Mouse (Mus musculus) kidney, postnatal 36 days (tissue): ENCODE data around the gene Prkn.

Experiments used
- DNase-seq, 2 experiments: peaks; one replicate each; pipeline ENCODE4 v3.0.0; 2021 to 2022; ENCODE audit warnings: mixed read lengths in 2 of 2

Gene Prkn

DNA sequence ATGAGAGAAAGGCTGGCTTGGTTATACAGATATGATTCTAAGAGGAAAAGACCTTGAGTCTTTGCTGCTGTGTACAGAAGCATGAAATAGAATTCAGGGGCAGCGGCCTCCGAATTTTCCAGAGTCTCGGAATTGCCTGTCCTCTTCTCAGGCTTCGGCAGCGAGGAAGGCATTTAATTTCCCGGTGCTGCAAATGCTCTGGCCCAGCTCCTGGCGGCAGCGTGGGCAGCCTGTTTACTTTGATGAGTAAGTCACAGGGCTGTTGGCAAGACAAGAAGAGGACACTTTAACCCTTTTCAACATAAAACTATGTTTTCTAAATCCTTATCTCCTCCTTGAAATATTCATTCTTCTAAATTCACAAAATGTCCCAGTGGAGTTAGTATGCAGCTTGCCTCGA, 462.9 kb downstream of the Prkn start:
- peak in 1 of 2 experiments; percentile 5 for DNase-seq

DNA sequence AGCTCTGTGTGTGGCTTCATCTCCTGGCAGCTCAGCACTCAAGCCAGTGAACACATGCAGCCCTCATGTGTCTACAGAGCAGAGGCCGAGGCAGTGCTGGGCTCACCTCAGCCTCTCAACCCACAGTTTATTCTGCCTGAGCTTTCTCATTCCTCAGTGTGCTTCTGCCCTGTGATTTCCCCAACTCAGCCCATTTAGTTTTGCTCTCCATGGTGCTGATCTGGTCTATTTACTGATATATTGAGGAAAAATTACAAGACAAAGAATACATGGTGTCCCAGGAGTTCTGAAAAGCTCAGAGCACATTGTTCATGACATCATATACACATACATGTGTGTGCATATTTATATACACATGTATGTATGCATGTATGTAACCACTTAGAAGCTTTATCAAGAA, 469.7 kb downstream of the Prkn start:
- no peak for DNase-seq

DNA sequence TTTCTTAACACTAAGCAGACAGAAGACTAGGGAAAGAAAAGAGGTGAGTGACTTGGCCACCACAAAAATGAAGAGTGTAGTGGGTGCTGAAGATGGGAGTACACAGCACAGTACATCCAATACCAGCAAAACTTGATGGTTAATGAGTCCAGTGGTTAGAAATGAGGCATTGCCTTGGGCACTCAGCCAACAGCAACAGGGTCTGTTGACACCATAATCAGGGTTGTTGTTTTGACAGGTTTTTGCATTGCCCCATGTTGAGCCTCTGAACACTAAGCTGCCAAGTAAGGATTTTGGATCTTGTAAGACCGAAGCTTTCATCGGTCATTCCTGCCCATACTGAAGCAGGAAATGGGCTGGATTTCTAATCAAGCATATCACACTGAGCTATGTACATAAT, 474.0 kb downstream of the Prkn start:
- no peak for DNase-seq

DNA sequence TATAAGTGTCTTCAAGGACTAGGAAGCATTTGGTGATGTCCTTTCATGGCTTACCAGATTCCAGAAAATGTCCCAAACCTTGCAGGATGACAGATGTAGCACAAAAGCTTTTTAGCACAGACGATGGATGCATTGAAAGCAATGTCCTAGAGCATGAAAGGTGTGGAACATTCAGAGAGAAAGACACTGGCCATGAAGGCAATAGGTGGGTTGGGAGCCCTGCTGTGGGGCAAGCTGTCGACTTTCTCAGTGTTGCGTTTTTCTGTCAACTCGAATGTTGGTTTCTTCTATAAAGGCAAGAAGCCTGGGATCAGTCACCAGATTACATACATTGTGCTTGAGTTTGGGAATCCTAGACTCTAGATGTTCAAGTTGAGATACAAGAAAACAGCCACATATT, 475.5 kb downstream of the Prkn start:
- DNase-seq = no peak

DNA sequence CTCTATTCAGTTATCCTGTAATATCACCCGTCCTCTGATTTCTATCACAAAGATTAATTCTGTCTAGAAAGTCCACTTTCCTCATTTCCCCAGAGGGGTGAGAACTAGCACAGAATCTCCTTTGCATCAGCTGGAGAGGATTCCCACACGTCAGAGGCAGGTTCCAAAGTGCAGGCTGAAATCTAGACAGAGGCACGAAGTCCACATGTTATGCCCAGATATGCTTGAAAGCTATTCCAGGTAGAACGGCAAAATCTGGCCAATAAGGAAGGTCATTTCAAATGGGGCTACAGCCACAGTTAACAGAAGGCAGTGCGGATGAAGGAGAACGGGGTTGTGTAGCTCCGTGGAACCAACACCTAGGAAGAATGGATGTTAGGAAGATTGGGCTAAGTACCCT, 478.8 kb downstream of the Prkn start:
- peak; percentile 12 to 21 for DNase-seq

DNA sequence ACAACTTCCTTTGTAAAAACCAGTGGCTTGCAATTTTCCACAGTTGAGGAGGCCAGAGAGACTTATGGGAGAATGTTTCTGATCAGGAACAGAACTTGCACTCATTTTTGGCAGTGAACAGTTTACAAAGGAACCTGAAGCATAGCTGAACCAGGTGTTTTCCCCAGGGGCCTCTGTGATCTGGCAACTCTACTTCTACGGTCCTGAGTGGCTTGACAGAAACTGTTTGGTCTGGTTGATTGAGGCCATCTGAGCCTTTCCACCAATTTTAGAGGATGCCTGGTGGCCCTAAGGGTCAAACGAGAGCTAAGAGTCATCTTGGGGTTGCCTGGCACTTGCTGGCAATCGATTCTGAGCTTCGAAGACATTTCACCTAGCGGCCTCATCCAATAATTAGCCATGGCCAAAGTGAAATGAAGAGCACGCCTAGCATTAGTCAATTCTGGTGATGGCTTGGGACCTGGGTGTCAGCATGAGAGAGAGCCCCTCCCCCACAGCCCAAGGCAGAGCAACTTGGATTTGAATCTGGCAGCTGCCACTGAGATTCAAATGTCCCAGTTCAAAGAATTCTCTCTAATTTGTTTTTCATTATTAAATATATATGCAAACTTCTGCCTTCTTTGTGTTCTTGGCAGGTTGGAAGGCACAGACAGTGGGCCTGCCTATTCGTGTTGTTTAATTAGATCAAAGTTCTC, 479.6 kb downstream of the Prkn start:
- DNase-seq = peak in 1 of 2 experiments; percentile 6

DNA sequence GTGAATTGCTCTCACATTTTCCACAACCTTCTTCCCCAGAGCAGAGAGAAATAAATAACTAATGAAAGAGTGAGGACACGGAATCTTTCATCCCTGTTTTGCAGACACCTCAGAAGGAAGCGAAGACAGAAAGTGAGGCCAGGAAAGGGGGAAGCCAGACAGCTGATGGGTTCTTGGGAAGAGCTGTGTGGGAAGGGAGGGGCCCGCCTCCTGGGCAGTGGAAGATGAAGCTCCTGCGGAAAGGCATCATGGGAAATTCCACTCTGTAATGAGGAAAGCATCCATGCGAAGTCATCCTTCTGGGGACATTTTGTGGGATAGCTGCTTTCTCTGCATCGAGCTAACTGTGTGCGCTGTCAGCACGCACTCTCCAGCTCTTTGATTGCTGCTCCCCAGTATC, 491.9 kb downstream of the Prkn start:
- DNase-seq = no peak

DNA sequence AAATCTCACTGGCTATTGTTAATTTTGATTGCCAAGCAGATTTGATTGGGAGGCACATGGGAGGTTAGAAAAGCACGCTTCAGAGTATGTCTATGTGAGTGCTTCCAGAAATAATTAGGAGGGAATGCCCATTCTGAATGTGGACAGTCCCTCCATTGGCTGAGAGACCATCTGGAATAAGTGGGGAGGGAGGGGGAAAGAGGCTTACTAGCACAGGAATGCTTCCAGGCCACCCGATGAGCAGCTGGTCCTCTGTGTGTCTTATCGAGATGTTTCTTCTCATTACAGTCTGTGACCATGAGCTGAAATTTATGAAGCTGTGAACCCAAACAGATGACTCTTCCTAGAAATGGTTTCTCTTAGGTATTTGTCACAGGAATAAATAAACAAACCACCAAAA, 493.6 kb downstream of the Prkn start:
- DNase-seq = no peak

DNA sequence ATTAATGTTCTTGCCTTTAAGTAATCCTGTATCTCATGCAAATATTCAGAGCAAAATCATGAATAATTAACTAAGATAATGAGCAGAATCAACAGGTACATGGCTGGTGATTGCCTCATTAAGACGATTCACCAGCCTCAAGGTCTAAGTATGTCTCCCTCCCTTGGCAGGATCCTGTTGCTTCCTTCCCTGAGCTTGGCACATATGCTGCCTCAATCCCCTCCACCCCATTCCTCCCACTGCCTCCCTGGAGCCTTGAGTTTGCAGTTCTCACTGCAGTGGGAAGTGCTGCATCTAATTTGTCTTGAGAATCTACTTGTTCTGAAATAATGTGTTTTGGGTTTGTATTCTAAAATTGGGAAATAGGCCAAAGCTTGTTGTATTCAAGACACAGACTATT, 496.0 kb downstream of the Prkn start:
- no peak for DNase-seq

DNA sequence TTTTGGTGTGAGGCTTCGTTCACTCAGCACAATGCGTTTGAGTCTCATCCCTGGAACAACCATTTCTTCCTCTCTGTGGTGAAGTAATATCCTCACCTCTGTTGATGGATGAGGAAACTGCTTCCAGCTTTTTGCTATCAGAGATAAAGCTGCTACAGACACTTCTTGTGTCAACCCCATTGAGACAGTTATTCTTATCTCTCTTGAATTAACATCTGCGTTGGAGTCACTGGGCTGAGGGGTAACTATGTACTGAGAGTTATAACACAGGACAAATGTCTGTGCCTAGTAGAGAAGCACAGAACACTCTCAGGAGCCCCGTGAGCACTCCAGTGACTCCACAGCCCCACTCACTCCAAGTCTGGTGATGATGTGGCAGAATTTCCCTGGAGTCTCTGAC, 500.2 kb downstream of the Prkn start:
- DNase-seq = no peak

DNA sequence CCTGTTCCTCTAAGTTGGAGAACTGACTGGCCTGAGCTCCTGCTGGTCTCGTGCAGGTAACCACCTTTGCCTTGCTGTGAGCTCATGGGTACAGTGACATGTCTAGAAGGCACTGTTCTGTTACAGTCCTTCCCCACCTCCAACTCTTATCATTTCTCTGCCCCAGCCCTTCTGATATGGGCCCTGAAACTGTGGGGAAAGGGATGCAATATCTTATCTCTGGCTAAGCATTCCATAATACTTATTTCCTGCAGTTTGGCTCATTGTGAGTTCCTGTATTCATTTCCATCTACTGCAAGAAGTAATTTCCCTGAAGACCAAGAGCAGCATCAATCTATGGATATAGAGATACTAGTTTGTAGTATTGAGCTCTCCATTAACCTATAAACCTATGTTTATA, 506.1 kb downstream of the Prkn start:
- DNase-seq = no peak

DNA sequence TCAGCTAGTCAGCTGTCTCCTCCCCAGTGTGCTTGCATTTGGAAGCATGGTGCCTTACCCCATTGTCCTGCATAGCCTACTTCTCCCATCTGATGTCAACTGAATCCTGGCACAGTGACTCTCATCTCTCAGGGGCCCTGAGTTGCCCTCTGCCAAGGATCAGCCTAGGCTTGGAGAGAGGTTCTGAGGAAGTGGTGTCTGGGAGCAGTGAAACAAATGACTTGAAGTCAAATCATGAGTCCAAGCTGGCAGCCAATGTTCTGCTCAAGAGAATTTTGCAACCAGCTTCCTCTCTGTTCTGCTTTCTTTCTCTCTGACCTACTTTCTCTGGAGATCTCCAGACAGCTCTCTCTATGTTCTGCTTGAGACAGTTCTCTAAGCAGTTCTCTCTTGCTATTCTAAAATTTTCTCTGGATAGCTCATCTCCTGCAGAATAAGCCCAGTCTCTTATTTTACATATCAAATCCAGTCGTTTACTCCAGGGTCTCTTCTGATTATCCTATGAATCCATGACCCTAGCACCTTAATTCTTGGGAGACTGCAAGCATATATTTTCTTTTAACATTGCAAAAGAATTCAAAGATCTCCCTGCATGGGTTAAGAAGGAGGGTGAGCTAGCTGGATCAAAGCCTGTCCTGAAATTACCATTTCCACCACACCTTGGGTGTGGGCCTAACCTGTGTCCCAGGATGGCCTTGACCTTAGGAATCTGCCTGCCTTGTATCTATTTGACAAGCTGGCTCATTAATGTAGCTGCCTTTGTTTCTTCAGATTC, 512.8 kb downstream of the Prkn start:
- DNase-seq = no peak

DNA sequence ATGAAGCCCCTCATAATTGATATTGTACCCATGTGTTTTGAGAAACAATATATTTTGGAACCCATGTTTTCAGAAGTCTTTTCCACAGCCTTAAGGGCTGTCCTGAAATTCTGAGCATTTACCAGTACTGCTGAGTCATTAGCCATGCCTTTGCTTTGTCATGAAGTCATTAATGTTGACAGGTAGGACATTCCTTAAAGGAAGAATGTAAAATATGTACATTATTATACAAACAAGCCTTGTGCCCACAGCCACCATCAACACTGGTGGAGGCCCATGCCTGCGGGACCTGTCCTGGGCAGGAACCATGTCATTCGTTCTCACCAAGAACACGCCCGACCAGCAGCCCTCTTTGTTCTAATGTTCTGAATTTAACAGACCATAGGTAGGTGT, 513.4 kb downstream of the Prkn start:
- DNase-seq = no peak

DNA sequence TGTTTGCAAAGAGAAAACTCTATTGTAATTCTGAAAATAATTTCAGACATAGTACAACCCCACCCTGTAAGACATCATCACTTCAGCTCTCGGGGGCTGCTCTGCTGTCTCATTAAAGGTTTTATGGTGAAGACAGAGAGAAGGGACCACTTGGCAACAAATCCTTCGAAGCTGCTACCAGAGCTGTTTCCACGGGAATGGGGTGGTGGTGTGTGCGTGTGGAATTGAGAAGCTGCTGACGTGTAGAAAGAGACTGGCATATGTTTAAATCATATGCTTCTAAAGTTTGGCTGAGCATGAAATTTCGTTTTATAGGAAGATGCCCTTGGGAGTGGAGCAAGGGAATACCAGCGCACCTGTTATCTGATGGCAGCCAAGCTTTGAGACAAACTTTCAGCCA, 514.2 kb downstream of the Prkn start:
- DNase-seq = no peak

DNA sequence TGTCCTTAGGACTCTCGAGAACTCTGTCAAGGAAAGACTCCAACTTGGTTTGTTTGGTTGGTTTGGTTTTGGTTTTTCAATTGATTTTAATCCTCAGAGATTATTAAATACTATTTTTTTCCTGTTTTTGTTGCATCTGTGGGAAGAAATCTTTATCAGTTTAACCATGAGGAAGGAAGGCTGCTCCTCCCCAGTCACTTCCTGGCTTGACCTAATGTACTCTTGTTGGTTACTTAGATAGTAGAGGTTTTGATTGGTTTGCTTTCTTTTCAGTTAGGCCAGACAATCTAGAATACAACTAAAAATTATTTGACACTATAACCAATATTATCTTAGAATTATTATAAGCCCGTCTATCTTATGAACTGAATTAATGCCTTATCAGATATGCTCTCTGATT, 535.3 kb downstream of the Prkn start:
- DNase-seq = no peak

DNA sequence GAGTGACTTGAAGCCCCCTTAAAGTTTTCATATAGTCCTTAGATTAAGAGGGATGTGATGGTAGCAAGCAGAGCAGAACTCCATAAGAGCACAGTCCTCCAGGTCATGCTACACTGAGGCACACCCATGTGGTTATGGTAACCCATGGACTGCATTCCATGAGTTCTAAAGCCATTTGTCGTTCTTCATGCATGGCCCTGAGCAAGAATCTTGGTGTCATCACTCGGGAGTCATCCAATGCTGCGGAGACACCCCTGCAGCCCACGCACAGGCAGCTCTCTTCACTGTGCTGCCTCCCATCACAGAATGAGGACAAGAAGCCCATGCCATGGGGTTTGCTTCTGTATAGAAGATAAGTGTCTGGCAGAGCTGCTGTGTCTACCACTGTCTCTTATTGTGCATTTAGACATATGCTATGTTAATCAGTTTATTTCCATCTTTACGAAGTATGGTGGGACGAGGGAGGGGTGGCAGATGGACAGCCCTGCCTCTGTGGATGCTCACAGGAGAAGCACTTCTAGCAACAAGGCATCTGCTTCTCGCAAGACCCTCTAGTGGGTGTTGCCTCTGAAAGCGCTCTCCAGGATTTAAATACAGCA, 543.3 kb downstream of the Prkn start:
- no peak for DNase-seq

DNA sequence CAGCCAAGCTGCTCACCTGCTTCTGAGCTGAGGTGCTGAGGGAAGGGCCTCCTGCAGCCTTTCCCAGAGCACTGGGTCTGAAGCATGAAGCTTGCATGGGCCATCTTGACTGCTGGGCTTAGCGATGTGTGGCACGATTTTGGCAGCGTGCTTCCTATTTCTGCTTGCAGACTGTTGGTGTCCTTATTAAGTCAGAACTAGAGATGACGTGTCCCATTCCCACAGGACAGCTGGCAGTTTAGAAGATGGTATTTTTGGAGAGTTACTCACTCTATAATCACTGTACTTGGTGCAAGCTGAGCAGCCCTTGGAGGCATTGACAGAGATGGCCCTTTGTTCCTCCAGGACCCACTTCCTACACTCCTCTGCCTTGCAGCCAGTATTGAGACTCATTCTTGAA, 545.1 kb downstream of the Prkn start:
- no peak for DNase-seq

DNA sequence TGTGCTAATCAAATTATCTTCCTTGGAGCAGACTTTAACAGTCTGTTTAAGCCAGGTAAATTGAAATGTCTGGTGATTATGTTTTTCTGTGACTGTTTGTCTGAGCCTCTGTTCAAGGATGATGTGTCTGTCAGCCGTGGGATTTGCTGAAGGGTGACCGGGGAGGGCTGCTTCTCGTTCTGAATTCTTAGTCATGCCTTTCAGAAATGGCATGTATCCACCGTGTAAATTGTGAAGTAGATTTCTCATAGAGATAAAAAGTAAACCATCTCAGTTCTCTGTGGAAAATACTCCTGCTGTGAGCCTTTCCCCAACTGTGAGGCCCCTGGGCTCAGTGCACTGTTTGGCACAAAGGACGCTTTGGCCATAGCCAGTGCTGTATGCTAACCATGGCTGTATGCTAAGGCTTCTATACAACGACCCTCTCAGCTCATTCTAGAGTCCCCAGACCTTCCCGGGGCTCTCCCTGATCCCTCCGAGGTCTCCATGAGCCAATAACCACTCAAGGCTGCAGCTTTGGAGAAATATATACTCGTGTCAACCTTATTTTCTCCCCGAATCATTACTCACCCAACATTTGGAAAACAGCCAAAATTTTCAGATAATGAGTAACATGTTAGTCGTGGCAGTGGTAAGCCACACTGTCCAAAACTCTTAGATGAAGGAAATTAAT, 552.6 kb downstream of the Prkn start:
- DNase-seq = peak; percentile 2 to 11

DNA sequence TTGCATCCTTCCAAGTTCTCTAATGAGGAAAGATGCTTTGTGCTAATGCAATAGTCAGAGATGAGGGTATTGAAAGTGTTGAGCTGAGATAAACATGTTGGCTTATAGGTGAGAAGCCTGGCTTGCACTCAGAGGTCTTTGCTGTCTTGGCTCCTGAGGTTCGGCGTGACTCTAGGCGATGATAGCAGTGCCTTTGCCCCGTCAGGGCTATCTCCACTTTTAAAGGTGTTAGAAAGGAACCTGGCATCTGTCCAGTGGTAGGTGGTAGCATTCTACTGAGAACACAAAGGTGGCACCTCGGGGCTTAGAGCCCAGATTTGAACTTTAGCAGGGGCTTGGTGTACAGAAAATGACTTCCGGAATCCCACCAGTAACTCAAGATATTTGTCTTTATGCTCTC, 554.4 kb downstream of the Prkn start:
- DNase-seq = no peak

DNA sequence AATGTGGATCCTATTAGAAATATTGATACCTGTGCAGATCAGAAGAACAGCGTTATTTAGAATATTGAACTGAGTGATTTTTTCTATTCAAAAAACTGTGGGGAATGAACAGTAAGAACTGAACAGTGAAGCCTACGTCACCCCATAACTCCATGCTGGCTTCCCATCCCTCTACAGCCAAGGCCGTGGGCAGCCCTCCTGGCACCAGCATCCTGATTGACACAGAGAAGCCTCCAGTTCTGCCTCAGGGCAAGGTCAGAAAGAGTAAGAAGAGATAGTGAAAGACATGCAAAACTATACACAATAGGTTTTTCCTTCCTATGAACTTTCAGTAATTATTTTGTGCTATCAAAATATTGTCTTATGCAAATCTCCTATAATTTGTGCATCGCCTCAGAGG, 557.5 kb downstream of the Prkn start:
- DNase-seq = no peak

DNA sequence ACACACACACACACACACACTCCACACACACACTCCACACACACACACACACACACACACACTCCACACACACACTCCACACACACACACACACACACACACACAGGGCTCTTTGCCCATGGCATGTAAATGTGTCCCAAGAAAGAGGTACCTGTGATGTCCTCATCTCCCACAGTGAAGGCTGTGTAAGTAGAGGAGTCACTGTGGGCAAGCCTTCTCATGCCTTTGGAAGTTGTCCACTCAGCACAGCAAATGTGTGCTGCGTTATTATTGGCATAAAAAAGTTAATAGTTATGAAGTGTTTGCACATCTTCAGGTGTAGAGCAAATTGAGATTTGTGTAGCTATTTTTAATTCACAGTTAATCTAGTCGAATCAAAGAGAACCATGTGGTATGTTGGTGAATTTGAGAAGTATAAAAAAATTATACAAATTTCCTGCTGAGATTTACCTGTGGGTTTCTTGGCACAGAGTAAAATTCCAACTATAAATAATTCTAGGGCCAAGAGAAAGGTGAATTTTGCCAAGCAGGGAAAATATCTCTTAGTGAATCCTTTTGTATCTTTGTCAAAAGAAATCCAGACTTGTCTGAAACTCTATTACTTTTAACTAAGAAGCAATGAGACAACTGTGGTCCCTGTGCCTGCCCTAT, 562.2 kb downstream of the Prkn start:
- DNase-seq = no peak

DNA sequence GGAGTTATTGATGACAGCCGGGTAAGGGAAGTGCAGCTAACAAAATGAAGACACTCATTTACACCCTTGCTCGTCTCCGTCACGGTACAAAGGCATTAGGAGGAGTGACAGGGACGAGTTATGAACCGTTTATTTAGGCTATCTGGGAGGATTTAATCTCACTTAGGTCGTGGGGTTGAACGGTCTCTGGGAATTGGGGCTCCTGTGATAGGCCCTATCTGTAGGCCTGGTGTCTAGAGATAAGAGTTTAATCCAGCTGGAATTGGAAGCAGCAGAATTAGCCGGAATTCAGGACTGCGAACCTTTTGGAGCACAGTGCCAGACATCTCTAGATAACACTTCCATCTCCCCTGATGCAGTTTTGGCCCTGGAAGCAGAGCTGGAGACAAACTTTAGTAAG, 571.2 kb downstream of the Prkn start:
- no peak for DNase-seq

DNA sequence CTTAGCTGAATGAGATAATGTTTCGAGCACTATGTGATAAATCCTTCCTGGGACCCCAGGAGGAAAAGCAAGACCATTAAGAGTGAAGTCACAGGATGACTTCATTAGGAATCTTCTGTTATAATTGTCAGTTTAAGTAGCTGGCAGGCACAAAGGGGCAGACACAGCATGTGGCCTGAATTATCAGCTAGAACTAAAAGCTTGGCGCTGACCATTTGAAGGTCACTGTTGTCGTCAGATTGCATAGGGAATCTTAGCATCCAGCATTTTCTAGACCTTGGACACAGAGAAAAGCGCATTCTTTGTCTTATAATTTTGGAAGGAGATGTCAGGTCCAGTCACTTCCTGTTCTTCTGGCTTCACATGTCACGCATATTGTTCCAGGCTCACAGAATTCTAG, 573.5 kb downstream of the Prkn start:
- DNase-seq = no peak
